ENCODE assay signal across 9 mouse cellular contexts in the genomic region with DNA sequence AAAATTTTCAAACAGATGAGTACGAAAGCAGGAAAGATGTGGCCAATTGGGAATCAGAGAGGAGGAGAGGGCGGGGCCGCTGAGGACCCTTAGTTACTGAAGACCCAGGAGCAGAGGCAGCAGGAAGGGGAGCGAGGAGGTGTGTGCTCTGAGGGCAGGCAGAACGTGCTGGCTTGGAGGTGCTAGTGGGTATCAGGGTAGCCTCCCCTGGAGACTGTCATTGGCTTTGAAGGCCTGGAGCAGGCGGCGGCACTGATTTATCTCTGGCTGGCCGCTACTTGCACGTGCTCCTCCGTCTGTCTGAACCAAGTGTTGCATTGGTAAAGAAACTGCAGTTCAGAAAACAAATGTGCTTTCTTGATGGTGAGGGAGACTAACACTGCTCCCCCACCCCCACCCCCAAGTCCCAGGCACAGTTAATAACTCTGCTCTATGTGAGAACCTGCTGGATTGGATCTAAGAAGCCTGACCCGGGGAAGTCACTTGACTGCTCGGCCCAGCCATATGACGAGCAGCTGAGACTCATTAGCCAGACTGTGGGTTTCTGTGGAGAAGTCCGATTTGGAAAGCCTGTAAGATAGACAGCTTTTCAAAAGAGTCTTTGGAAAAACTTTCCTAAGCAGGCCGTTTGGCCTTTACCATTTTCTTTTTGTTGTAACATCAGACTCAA. TPM values are rescaled to one million over a fixed set of nuclear protein-coding genes. Genes with fewer than 3 reads are reported as not detected.
DNase-seq lines count a peak whose midpoint lies in the region; ATAC-seq and TF ChIP-seq lines count a peak whose summit lies in the region.
"Had no signal": no experiment of that assay in that cellular context is flagged by ENCODE, and none has a peak within 500 bp of the region (broad histone marks: within the 10 kb centered on the region; RNA-seq: fewer than 3 reads in every experiment).

No protein-coding gene starts in this region.

- no peak for DNase-seq in lung, postnatal 14 days
- peak; percentile 65 for DNase-seq in limb, embryonic 11.5 days (ENCODE audit: low spot score)
- no peak for DNase-seq in stomach, postnatal 0 days (ENCODE audit: low spot score)
- DNase-seq in urinary bladder, postnatal 25 days (ENCODE audit: low spot score), result no peak
- DNase-seq in lung, postnatal 10 days, result no peak
- no peak for DNase-seq in gastrocnemius, postnatal 14 days
- DNase-seq: liver, embryonic 13.5 days had no signal

- no peaks in the 10 kb centered on the region for H3K36me3 ChIP-seq in lung, embryonic 16.5 days (ENCODE audit: control insufficient read depth, insufficient read depth, low read length)
- no peaks in the 10 kb centered on the region for H3K36me3 ChIP-seq in forebrain, embryonic 15.5 days
- no peaks in the 10 kb centered on the region for H3K36me3 ChIP-seq in limb, embryonic 11.5 days (ENCODE audit: control insufficient read depth, insufficient read depth, low read length)
- H3K36me3 ChIP-seq in stomach, postnatal 0 days (ENCODE audit: control insufficient read depth, insufficient read depth, low read length), result no peaks in the 10 kb centered on the region
- H3K36me3 ChIP-seq: liver, embryonic 13.5 days had no signal

- TF ChIP-seq CTCF in stomach, postnatal 0 days (IDR thresholded peaks at IDR 0.05; ENCODE audit: low read depth), result no peak

- WGBS in lung, embryonic 16.5 days, result 25% methylated on average over 15 of the region's 15 CpGs
- 41% methylated on average over 15 of the region's 15 CpGs for WGBS in forebrain, embryonic 15.5 days
- 7% methylated on average over 15 of the region's 15 CpGs for WGBS in limb, embryonic 11.5 days
- 36% methylated on average over 15 of the region's 15 CpGs for WGBS in stomach, postnatal 0 days

- H3K4me1 ChIP-seq in lung, embryonic 16.5 days (replicated peaks; ENCODE audit: control insufficient read depth, insufficient read depth, low read length), result peaks cover 19% of the 10 kb centered on the region
- peaks cover 7% of the 10 kb centered on the region; the same call in 1 of the 2 replicates for H3K4me1 ChIP-seq in forebrain, embryonic 15.5 days
- H3K4me1 ChIP-seq in limb, embryonic 11.5 days (ENCODE audit: control insufficient read depth, insufficient read depth, low read length), result peaks cover 13% of the 10 kb centered on the region; the same call in 1 of the 2 replicates
- peaks cover 7% of the 10 kb centered on the region; the same call in 1 of the 2 replicates for H3K4me1 ChIP-seq in stomach, postnatal 0 days (replicated peaks; ENCODE audit: control insufficient read depth, insufficient read depth)

- ATAC-seq in lung, embryonic 16.5 days (ENCODE audit: low read depth), result no peak
- ATAC-seq in forebrain, embryonic 15.5 days (replicated peaks), result no peak
- peak; percentile 81 for ATAC-seq in limb, embryonic 11.5 days (ENCODE audit: insufficient number of reproducible peaks, low FRiP score, low TSS enrichment, low read depth)
- ATAC-seq in stomach, postnatal 0 days (ENCODE audit: low FRiP score, low TSS enrichment), result no peak

- no peak for TF ChIP-seq EP300 in stomach, postnatal 0 days (optimal IDR thresholded peaks at IDR 0.05)

- intact Hi-C loops in gastrocnemius, postnatal 14 days (cut with DNase I; ENCODE audit: low total_unique reads), result no loop called here

- no peaks in the 10 kb centered on the region for H3K27me3 ChIP-seq in lung, embryonic 16.5 days (ENCODE audit: control insufficient read depth, insufficient read depth, low read depth, low read length)
- no peaks in the 10 kb centered on the region for H3K27me3 ChIP-seq in forebrain, embryonic 15.5 days
- H3K27me3 ChIP-seq in limb, embryonic 11.5 days (ENCODE audit: control insufficient read depth, insufficient read depth, low read length), result no peaks in the 10 kb centered on the region
- H3K27me3 ChIP-seq in stomach, postnatal 0 days (ENCODE audit: control insufficient read depth, insufficient read depth, low read length), result no peaks in the 10 kb centered on the region
- H3K27me3 ChIP-seq: liver, embryonic 13.5 days had no signal

- H3K9me3 ChIP-seq in lung, embryonic 16.5 days (ENCODE audit: control insufficient read depth, low read length), result no peaks in the 10 kb centered on the region
- no peaks in the 10 kb centered on the region for H3K9me3 ChIP-seq in forebrain, embryonic 15.5 days
- no peaks in the 10 kb centered on the region for H3K9me3 ChIP-seq in limb, embryonic 11.5 days (ENCODE audit: control insufficient read depth, low read length)
- no peaks in the 10 kb centered on the region for H3K9me3 ChIP-seq in stomach, postnatal 0 days (ENCODE audit: control insufficient read depth, low read length)
- H3K9me3 ChIP-seq: liver, embryonic 13.5 days had no signal

- 0 out of 2 replicates have a peak overlapping the region, but pooled peaks have one; percentile 6 for H3K9ac ChIP-seq in lung, embryonic 16.5 days (ENCODE audit: low read length)
- no peak overlapping the region for H3K9ac ChIP-seq in forebrain, embryonic 15.5 days (replicated peaks)
- H3K9ac ChIP-seq in limb, embryonic 11.5 days (ENCODE audit: low read length), result 0 out of 2 replicates have a peak overlapping the region, but pooled peaks have one; percentile 24
- no peak overlapping the region for H3K9ac ChIP-seq in stomach, postnatal 0 days (ENCODE audit: low read length)
- H3K9ac ChIP-seq: liver, embryonic 13.5 days had no signal

- no peak overlapping the region for H3K4me3 ChIP-seq in lung, embryonic 16.5 days (ENCODE audit: low read length)
- no peak overlapping the region for H3K4me3 ChIP-seq in forebrain, embryonic 15.5 days
- H3K4me3 ChIP-seq in limb, embryonic 11.5 days (ENCODE audit: low read depth, low read length), result peak overlapping the region; percentile 20; the same call in 1 of the 2 replicates
- H3K4me3 ChIP-seq in stomach, postnatal 0 days (ENCODE audit: low read depth, low read length), result no peak overlapping the region
- H3K4me3 ChIP-seq: liver, embryonic 13.5 days had no signal

- H3K4me2 ChIP-seq in lung, embryonic 16.5 days (ENCODE audit: low read depth, low read length), result peak overlapping the region; percentile 39
- peak overlapping the region; percentile 3; the same call in 1 of the 2 replicates for H3K4me2 ChIP-seq in forebrain, embryonic 15.5 days (replicated peaks)
- peak overlapping the region; percentile 47 for H3K4me2 ChIP-seq in limb, embryonic 11.5 days (ENCODE audit: low read depth, severe bottlenecking)
- H3K4me2 ChIP-seq in stomach, postnatal 0 days (replicated peaks; ENCODE audit: low read depth), result peak overlapping the region; percentile 8; the same call in 1 of the 2 replicates
- H3K4me2 ChIP-seq: liver, embryonic 13.5 days had no signal

- no peak overlapping the region for H3K27ac ChIP-seq in lung, embryonic 16.5 days (ENCODE audit: low read length)
- no peak overlapping the region for H3K27ac ChIP-seq in forebrain, embryonic 15.5 days (replicated peaks)
- peak overlapping the region; percentile 58 for H3K27ac ChIP-seq in limb, embryonic 11.5 days (replicated peaks; ENCODE audit: low read depth, low read length)
- 0 out of 2 replicates have a peak overlapping the region, but pooled peaks have one; percentile 0 for H3K27ac ChIP-seq in stomach, postnatal 0 days (replicated peaks)
- H3K27ac ChIP-seq: liver, embryonic 13.5 days had no signal

RNA-seq across cellular contexts. Expression of gene Rab27a, which starts 19.1 kb away (rescaled TPM):
- 11.1 and 13.2 TPM in 2 replicates for polyA plus RNA-seq in lung, embryonic 16.5 days (2015; fragmentation: Nextera tagmentation; extraction: Ambion mirVana)
- 1.0 and 1.2 TPM in 2 replicates for polyA plus RNA-seq in forebrain, embryonic 15.5 days (2015; fragmentation: Nextera tagmentation; extraction: Ambion mirVana)
- 2.5 and 2.6 TPM in 2 replicates for polyA plus RNA-seq in limb, embryonic 11.5 days (2014; fragmentation: Nextera tagmentation; extraction: Ambion mirVana)
- 22.5 and 22.7 TPM in 2 replicates for polyA plus RNA-seq in stomach, postnatal 0 days (2015; fragmentation: Nextera tagmentation; extraction: Ambion mirVana)
- total RNA-seq in gastrocnemius, postnatal 14 days (2021), result 1 to 10 TPM; 1.8 to 6.0 TPM

RNA-seq across cellular contexts. Expression of gene Pigb, which starts 23.6 kb away (rescaled TPM):
- 12.1 and 14.7 TPM in 2 replicates for polyA plus RNA-seq in lung, embryonic 16.5 days (2015; fragmentation: Nextera tagmentation; extraction: Ambion mirVana)
- 11.7 and 12.7 TPM in 2 replicates for polyA plus RNA-seq in forebrain, embryonic 15.5 days (2015; fragmentation: Nextera tagmentation; extraction: Ambion mirVana)
- polyA plus RNA-seq in limb, embryonic 11.5 days (2014; fragmentation: Nextera tagmentation; extraction: Ambion mirVana), result 16.6 and 18.2 TPM in 2 replicates
- polyA plus RNA-seq in stomach, postnatal 0 days (2015; fragmentation: Nextera tagmentation; extraction: Ambion mirVana), result 7.7 and 8.7 TPM in 2 replicates
- 1 to 10 TPM; 3.3 to 4.6 TPM for total RNA-seq in gastrocnemius, postnatal 14 days (2021)

RNA-seq across cellular contexts. Expression of gene Khdc3, which starts 37.9 kb away (rescaled TPM):
- 0.15 TPM in 1 of 2 replicates, not detected in the other for polyA plus RNA-seq in lung, embryonic 16.5 days (2015; fragmentation: Nextera tagmentation; extraction: Ambion mirVana)
- not detected in 2 replicates for polyA plus RNA-seq in forebrain, embryonic 15.5 days (2015; fragmentation: Nextera tagmentation; extraction: Ambion mirVana)
- polyA plus RNA-seq in limb, embryonic 11.5 days (2014; fragmentation: Nextera tagmentation; extraction: Ambion mirVana), result 0.37 TPM in 1 of 2 replicates, not detected in the other
- polyA plus RNA-seq in stomach, postnatal 0 days (2015; fragmentation: Nextera tagmentation; extraction: Ambion mirVana), result not detected in 2 replicates
- not detected for total RNA-seq in gastrocnemius, postnatal 14 days (2021)

RNA-seq across cellular contexts. Expression of gene Gm20509, which starts 38.5 kb away (rescaled TPM):
- not detected in 2 replicates for polyA plus RNA-seq in lung, embryonic 16.5 days (2015; fragmentation: Nextera tagmentation; extraction: Ambion mirVana)
- not detected in 2 replicates for polyA plus RNA-seq in forebrain, embryonic 15.5 days (2015; fragmentation: Nextera tagmentation; extraction: Ambion mirVana)
- not detected in 2 replicates for polyA plus RNA-seq in limb, embryonic 11.5 days (2014; fragmentation: Nextera tagmentation; extraction: Ambion mirVana)
- not detected in 2 replicates for polyA plus RNA-seq in stomach, postnatal 0 days (2015; fragmentation: Nextera tagmentation; extraction: Ambion mirVana)
- total RNA-seq in gastrocnemius, postnatal 14 days (2021), result not detected
- polyA plus RNA-seq: liver, embryonic 13.5 days had no signal

RNA-seq across cellular contexts. Expression of gene Rsl24d1, which starts 49.5 kb away (rescaled TPM):
- 88.0 and 91.7 TPM in 2 replicates for polyA plus RNA-seq in lung, embryonic 16.5 days (2015; fragmentation: Nextera tagmentation; extraction: Ambion mirVana)
- 123 and 125 TPM in 2 replicates for polyA plus RNA-seq in forebrain, embryonic 15.5 days (2015; fragmentation: Nextera tagmentation; extraction: Ambion mirVana)
- 168 and 180 TPM in 2 replicates for polyA plus RNA-seq in limb, embryonic 11.5 days (2014; fragmentation: Nextera tagmentation; extraction: Ambion mirVana)
- 55.6 and 56.3 TPM in 2 replicates for polyA plus RNA-seq in stomach, postnatal 0 days (2015; fragmentation: Nextera tagmentation; extraction: Ambion mirVana)
- total RNA-seq in gastrocnemius, postnatal 14 days (2021), result 10 to 100 TPM; 41.2 to 42.7 TPM

Comparison
In these comparisons a context has a peak if more than half of its experiments do, and no peak if none do; other contexts are left out.
1. H3K27ac ChIP-seq: peak in limb, embryonic 11.5 days (single experiment) and stomach, postnatal 0 days (single experiment); none in lung, embryonic 16.5 days (single experiment) and forebrain, embryonic 15.5 days (single experiment).
2. H3K9ac ChIP-seq: peak in lung, embryonic 16.5 days (single experiment) and limb, embryonic 11.5 days (single experiment); none in forebrain, embryonic 15.5 days (single experiment) and stomach, postnatal 0 days (single experiment).
3. Peak in every context shown above with its lines, with median percentiles within 50 percentile points of each other: H3K4me2 ChIP-seq.